9 mouse cellular contexts compared by ENCODE assay signal in the genomic region with DNA sequence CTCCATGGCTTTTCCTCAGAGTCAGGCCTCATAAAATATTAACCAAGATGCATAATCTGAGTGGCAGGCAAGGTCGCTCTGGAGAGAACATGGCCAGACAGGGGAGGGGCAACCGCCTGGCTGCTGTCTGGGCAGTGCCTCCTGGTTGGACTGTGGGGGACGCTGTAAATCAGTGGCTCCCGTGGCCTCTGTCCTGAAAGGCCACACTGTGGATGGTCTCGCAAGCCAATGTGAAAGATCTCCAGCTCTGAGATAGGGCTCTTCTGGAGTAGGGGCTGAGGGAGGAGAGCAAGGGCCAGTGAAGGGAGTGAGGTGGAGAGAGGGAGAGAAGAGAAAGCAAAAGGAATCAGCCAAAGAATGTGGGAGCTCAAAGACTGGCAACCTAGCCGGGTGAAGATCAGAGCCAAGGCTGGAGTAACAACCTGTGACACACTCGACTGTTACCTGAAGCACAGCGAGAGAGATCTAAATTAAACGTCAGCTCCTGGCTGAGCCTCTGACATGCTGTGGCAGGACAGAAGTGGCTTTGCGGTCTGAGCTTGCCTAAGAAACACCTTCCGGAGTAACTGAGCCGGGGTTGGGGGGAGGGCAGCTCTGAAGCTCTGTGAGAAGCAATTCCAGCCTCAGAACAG.
DNase-seq lines count a peak whose midpoint lies in the region; ATAC-seq and TF ChIP-seq lines count a peak whose summit lies in the region.
"Had no signal": no experiment of that assay in that cellular context is flagged by ENCODE, and none has a peak within 500 bp of the region (broad histone marks: within the 10 kb centered on the region; RNA-seq: fewer than 3 reads in every experiment).

No protein-coding gene starts in this region.

- H3K9ac ChIP-seq in hindbrain, postnatal 0 days (replicated peaks; ENCODE audit: low read length) = no peak overlapping the region
- H3K9ac ChIP-seq in liver, embryonic 11.5 days (ENCODE audit: low read depth, low read length) = no peak overlapping the region; the same call in 1 of the 2 replicates

- no peak for TF ChIP-seq CTCF in hindbrain, postnatal 0 days (IDR thresholded peaks at IDR 0.05; ENCODE audit: low read depth)
- TF ChIP-seq CTCF in cerebellum, adult 2 months (IDR thresholded peaks at IDR 0.05; ENCODE audit: borderline replicate concordance, insufficient read depth, low read depth, low read length) = no peak

- no peaks in the 10 kb centered on the region; the same call in 1 of the 2 replicates for H3K27me3 ChIP-seq in embryonic facial prominence, embryonic 10.5 days (replicated peaks; ENCODE audit: low read depth, poor library complexity, severe bottlenecking)
- H3K27me3 ChIP-seq in hindbrain, postnatal 0 days (ENCODE audit: insufficient read depth, low read length) = no peaks in the 10 kb centered on the region
- no peaks in the 10 kb centered on the region for H3K27me3 ChIP-seq in liver, embryonic 11.5 days (replicated peaks; ENCODE audit: control insufficient read depth, insufficient read depth, low read length)
- no peaks in the 10 kb centered on the region for H3K27me3 ChIP-seq in cerebellum, adult 2 months (ENCODE audit: control insufficient read depth, insufficient read depth, low read length)

- WGBS in embryonic facial prominence, embryonic 10.5 days = 72% methylated on average over 12 of the region's 12 CpGs
- 59% methylated on average over 12 of the region's 12 CpGs for WGBS in hindbrain, postnatal 0 days
- WGBS in liver, embryonic 11.5 days = 41% methylated on average over 12 of the region's 12 CpGs
- WGBS in cerebellum, adult 2 months = 46% methylated on average over 12 of the region's 12 CpGs

- no peak for ATAC-seq in hindbrain, postnatal 0 days
- ATAC-seq in liver, embryonic 11.5 days (replicated peaks; ENCODE audit: low FRiP score) = 0 out of 2 replicates have a peak, but pooled peaks have one; percentile 29
- no peak for ATAC-seq in frontal cortex, adult (ENCODE audit: low TSS enrichment)

- peak; percentile 23 for DNase-seq in embryonic facial prominence, embryonic 10.5 days (ENCODE audit: low spot score)
- DNase-seq in hindbrain, postnatal 0 days (ENCODE audit: low spot score) = peak; percentile 20
- peak; percentile 35 for DNase-seq in liver, embryonic 11.5 days (ENCODE audit: low spot score)
- peak; percentile 77 for DNase-seq in naive thymus-derived CD4-positive, alpha-beta T cell, adult 2 months (ENCODE audit: low read depth)
- no peak for DNase-seq in gastrocnemius, adult 8-10 months (ENCODE audit: low spot score in 2 of 2)
- no peak for DNase-seq in layer of hippocampus, postnatal 36 days
- no peak for DNase-seq in cerebellum, adult 2 months

- no peak overlapping the region for H3K4me2 ChIP-seq in hindbrain, postnatal 0 days (ENCODE audit: low read depth, low read length)
- H3K4me2 ChIP-seq in liver, embryonic 11.5 days = no peak overlapping the region; the same call in none of the 2 replicates

- TF ChIP-seq POLR2A in cerebellum, adult 2 months (IDR thresholded peaks at IDR 0.05; ENCODE audit: borderline replicate concordance, insufficient read depth, low read length) = no peak

- no peaks in the 10 kb centered on the region for H3K9me3 ChIP-seq in embryonic facial prominence, embryonic 10.5 days
- H3K9me3 ChIP-seq in hindbrain, postnatal 0 days (ENCODE audit: low read length) = no peaks in the 10 kb centered on the region
- no peaks in the 10 kb centered on the region for H3K9me3 ChIP-seq in liver, embryonic 11.5 days (ENCODE audit: control insufficient read depth, low read length)

- peaks cover 17% of the 10 kb centered on the region for H3K4me1 ChIP-seq in embryonic facial prominence, embryonic 10.5 days
- H3K4me1 ChIP-seq in hindbrain, postnatal 0 days (ENCODE audit: insufficient read depth, low read length) = peaks cover 5% of the 10 kb centered on the region; the same call in 1 of the 2 replicates
- H3K4me1 ChIP-seq in liver, embryonic 11.5 days (replicated peaks; ENCODE audit: control insufficient read depth, insufficient read depth, low read length) = peaks cover 13% of the 10 kb centered on the region
- no peaks in the 10 kb centered on the region for H3K4me1 ChIP-seq in cerebellum, adult 2 months (ENCODE audit: control insufficient read depth, insufficient read depth, low read length)

- no peak overlapping the region for H3K4me3 ChIP-seq in embryonic facial prominence, embryonic 10.5 days
- H3K4me3 ChIP-seq in hindbrain, postnatal 0 days (ENCODE audit: low read length) = no peak overlapping the region
- H3K4me3 ChIP-seq in liver, embryonic 11.5 days (ENCODE audit: low read depth, low read length) = no peak overlapping the region
- no peak overlapping the region for H3K4me3 ChIP-seq in cerebellum, adult 2 months (replicated peaks; ENCODE audit: insufficient read depth, low read depth, low read length)
- H3K4me3 ChIP-seq: myocyte had no signal

- peak overlapping the region; percentile 55 for H3K27ac ChIP-seq in embryonic facial prominence, embryonic 10.5 days (replicated peaks)
- no peak overlapping the region for H3K27ac ChIP-seq in hindbrain, postnatal 0 days
- H3K27ac ChIP-seq in liver, embryonic 11.5 days (ENCODE audit: low read depth, low read length) = peak overlapping the region; percentile 29; the same call in 1 of the 2 replicates
- no peak overlapping the region for H3K27ac ChIP-seq in cerebellum, adult 2 months (ENCODE audit: insufficient read depth, low read length)

- H3K36me3 ChIP-seq in embryonic facial prominence, embryonic 10.5 days (replicated peaks) = no peaks in the 10 kb centered on the region
- no peaks in the 10 kb centered on the region for H3K36me3 ChIP-seq in hindbrain, postnatal 0 days (ENCODE audit: insufficient read depth, low read length)
- H3K36me3 ChIP-seq in liver, embryonic 11.5 days (ENCODE audit: control insufficient read depth, insufficient read depth, low read length) = no peaks in the 10 kb centered on the region

Comparison
In these comparisons a context has a peak if more than half of its experiments do, and no peak if none do; other contexts are left out.
1. DNase-seq: peak in embryonic facial prominence, embryonic 10.5 days (single experiment), hindbrain, postnatal 0 days (single experiment), liver, embryonic 11.5 days (single experiment) and naive thymus-derived CD4-positive, alpha-beta T cell, adult 2 months (single experiment); none in gastrocnemius, adult 8-10 months (0 of 2), layer of hippocampus, postnatal 36 days (0 of 2) and cerebellum, adult 2 months (0 of 2).
2. H3K27ac ChIP-seq: peak in embryonic facial prominence, embryonic 10.5 days (single experiment) and liver, embryonic 11.5 days (single experiment); none in hindbrain, postnatal 0 days (single experiment) and cerebellum, adult 2 months (single experiment).